Mouse (Mus musculus) limb, embryonic 15.5 days (tissue): Measurements from ENCODE around the gene Inafm1. TPM values are rescaled to one million over a fixed set of nuclear protein-coding genes. Genes with fewer than 3 reads are reported as not detected.

Experiments
- polyA plus RNA-seq: library from polyadenylated mRNA; unstranded; fragments of >200 nt; fragmentation: Nextera tagmentation; extraction: Ambion mirVana; gene quantifications from 2 replicates; pipeline ENCODE4 v1.2.1, GENCODE M21; 2015

The Inafm1 gene
- polyA plus RNA-seq, 1 experiment from 2014 or later: 28.1 TPM

Other genes starting within 250 kb of the Inafm1 start
- 7.2 and 7.5 TPM in 2 replicates for gene Bicra, start 225.7 kb downstream of the Inafm1 start, polyA plus RNA-seq
- 0.07 TPM in 1 of 2 replicates, not detected in the other for gene Zfp541, start 211.8 kb downstream of the Inafm1 start, polyA plus RNA-seq
- gene Napa, start 175.2 kb downstream of the Inafm1 start, polyA plus RNA-seq: 238 and 277 TPM in 2 replicates
- gene Kptn, start 153.7 kb downstream of the Inafm1 start, polyA plus RNA-seq: 31.2 and 32.7 TPM in 2 replicates
- 0.08 and 0.14 TPM in 2 replicates for gene Slc8a2, start 143.8 kb downstream of the Inafm1 start, polyA plus RNA-seq
- 18.3 and 19.8 TPM in 2 replicates for gene Meis3, start 98.5 kb downstream of the Inafm1 start, polyA plus RNA-seq
- 12.1 and 13.5 TPM in 2 replicates for gene Dhx34, start 51.6 kb downstream of the Inafm1 start, polyA plus RNA-seq
- 0.17 and 0.26 TPM in 2 replicates for gene C5ar2, start 29.5 kb downstream of the Inafm1 start, polyA plus RNA-seq
- 5.3 and 5.4 TPM in 2 replicates for gene C5ar1, start 14.1 kb downstream of the Inafm1 start, polyA plus RNA-seq
- gene Ccdc9, start 13.2 kb upstream of the Inafm1 start, polyA plus RNA-seq: 26.6 and 27.0 TPM in 2 replicates
- 6.4 and 7.0 TPM in 2 replicates for gene Bbc3, start 34.8 kb upstream of the Inafm1 start, polyA plus RNA-seq
- gene Sae1, start 114.2 kb upstream of the Inafm1 start, polyA plus RNA-seq: 282 and 287 TPM in 2 replicates
- 12.3 and 14.1 TPM in 2 replicates for gene Zc3h4, start 127.3 kb upstream of the Inafm1 start, polyA plus RNA-seq
- gene Tmem160, start 179.2 kb upstream of the Inafm1 start, polyA plus RNA-seq: 36.6 and 39.2 TPM in 2 replicates
- 0.20 and 0.22 TPM in 2 replicates for gene Npas1, start 204.1 kb upstream of the Inafm1 start, polyA plus RNA-seq